Mouse (Mus musculus) heart, postnatal 4 days (tissue): ENCODE measurements around the gene Cdh15. TPM values are rescaled to one million over a fixed set of nuclear protein-coding genes. Genes with fewer than 3 reads are reported as not detected.

Source experiments
- DNase-seq: peaks from one replicate; pipeline ENCODE4 v3.0.0; 2021
- total RNA-seq, 2 experiments: library from RNA; stranded (reverse); gene quantifications; 2 replicates each; pipeline ENCODE4 v1.2.3; 2021

Cdh15 gene
- under 1 TPM in 1 of 2 experiments, not detected in 1; 0.16 TPM for total RNA-seq

GRCm38 (mm10) chr8:122847829-122848561, at the start of gene Cdh15:
Cdh15 (plus strand) TSS chr8:122847966.
- peak; percentile 68 for DNase-seq

GRCm38 (mm10) chr8:122803906-122804761, 43.6 kb upstream of the Cdh15 start:
- no peak for DNase-seq

GRCm38 (mm10) chr8:122805349-122805748, 42.4 kb upstream of the Cdh15 start:
- DNase-seq = no peak

- DNase-seq = peak; percentile 25
Observed at GRCm38 (mm10) chr8:122806956-122807538, 40.7 kb upstream of the Cdh15 start.

- DNase-seq = peak; percentile 43
Observed at GRCm38 (mm10) chr8:122807907-122808306, 39.9 kb upstream of the Cdh15 start.

- no peak for DNase-seq
Observed at GRCm38 (mm10) chr8:122810376-122810775, 37.4 kb upstream of the Cdh15 start.

GRCm38 (mm10) chr8:122811870-122812494, 35.8 kb upstream of the Cdh15 start:
- DNase-seq = no peak

- peak; percentile 31 for DNase-seq
Observed at GRCm38 (mm10) chr8:122812610-122813250, 35.0 kb upstream of the Cdh15 start.

GRCm38 (mm10) chr8:122814608-122815007, 33.2 kb upstream of the Cdh15 start:
- DNase-seq = no peak

- no peak for DNase-seq
Observed at GRCm38 (mm10) chr8:122816965-122817364, 30.8 kb upstream of the Cdh15 start.

- no peak for DNase-seq
Observed at GRCm38 (mm10) chr8:122817724-122818496, 29.9 kb upstream of the Cdh15 start.

GRCm38 (mm10) chr8:122819776-122820175, 28.0 kb upstream of the Cdh15 start:
- DNase-seq = no peak

- no peak for DNase-seq
Observed at GRCm38 (mm10) chr8:122824571-122824970, 23.2 kb upstream of the Cdh15 start.

- no peak for DNase-seq
Observed at GRCm38 (mm10) chr8:122824986-122825385, 22.8 kb upstream of the Cdh15 start.

- DNase-seq = no peak
Observed at GRCm38 (mm10) chr8:122825408-122825807, 22.4 kb upstream of the Cdh15 start.

GRCm38 (mm10) chr8:122829396-122829795, 18.4 kb upstream of the Cdh15 start:
- DNase-seq = no peak

GRCm38 (mm10) chr8:122830349-122831061, 17.3 kb upstream of the Cdh15 start:
- DNase-seq = peak; percentile 96

- DNase-seq = no peak
Observed at GRCm38 (mm10) chr8:122834416-122834815, 13.3 kb upstream of the Cdh15 start.

GRCm38 (mm10) chr8:122834971-122835370, 12.8 kb upstream of the Cdh15 start:
- DNase-seq = peak; percentile 85

- no peak for DNase-seq
Observed at GRCm38 (mm10) chr8:122836199-122836598, 11.6 kb upstream of the Cdh15 start.

- no peak for DNase-seq
Observed at GRCm38 (mm10) chr8:122836696-122837095, 11.1 kb upstream of the Cdh15 start.
